Comparison of ENCODE assay signal across 22 mouse cellular contexts in the genomic region with DNA sequence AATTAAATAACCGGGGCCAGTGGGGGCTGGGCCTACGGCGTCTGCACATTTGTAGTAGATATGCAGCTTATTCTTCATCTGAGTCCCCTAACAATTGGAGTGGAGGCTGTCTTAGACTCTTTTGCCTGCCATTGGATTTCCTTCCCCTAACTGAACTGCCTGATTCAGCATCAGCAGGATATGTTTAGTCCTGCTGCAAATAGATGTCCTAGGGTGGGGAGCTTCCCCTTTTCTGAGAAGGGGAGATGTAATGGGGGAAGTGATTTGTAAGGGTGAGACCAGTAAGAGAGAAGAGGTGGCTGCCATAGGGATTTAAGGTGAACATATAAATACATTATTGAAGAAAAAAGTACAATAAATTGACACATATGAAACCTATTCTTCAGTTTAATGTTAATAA.
DNase-seq lines count a peak whose midpoint lies in the region; ATAC-seq and TF ChIP-seq lines count a peak whose summit lies in the region.
"Had no signal": no experiment of that assay in that cellular context is flagged by ENCODE, and none has a peak within 500 bp of the region (broad histone marks: within the 10 kb centered on the region; RNA-seq: fewer than 3 reads in every experiment).

No protein-coding gene starts in this region.

- no peak for TF ChIP-seq CTCF in MEL (IDR thresholded peaks at IDR 0.05 in 2 of 3, conservative IDR thresholded peaks at IDR 0.05 in 1 of 3; ENCODE audit: control insufficient read depth in 1 of 3, insufficient read depth in 1 of 3, low read depth in 2 of 3, low read length in 3 of 3, poor library complexity in 1 of 3, severe bottlenecking in 1 of 3)

- no peak for TF ChIP-seq POLR2A in MEL (IDR thresholded peaks at IDR 0.05; ENCODE audit: control insufficient read depth in 1 of 2, insufficient read depth in 1 of 2, low read depth in 1 of 2, low read length in 2 of 2, poor library complexity in 1 of 2)

- no peak for TF ChIP-seq RAD21 in MEL (IDR thresholded peaks at IDR 0.05; ENCODE audit: low read depth, low read length)

- H3K79me2 ChIP-seq in MEL (ENCODE audit: control insufficient read depth, insufficient read depth, low read length, poor library complexity) = no peaks in the 10 kb centered on the region

- 0 out of 2 replicates have a peak, but pooled peaks have one; percentile 48 for ATAC-seq in megakaryocyte progenitor cell, adult 5-6 weeks (replicated peaks; ENCODE audit: poor library complexity)
- no peak for ATAC-seq in liver, embryonic 11.5 days (replicated peaks; ENCODE audit: low FRiP score)
- ATAC-seq: activated CD4-positive, CD25-positive, alpha-beta regulatory T cell, adult 4 months; CD4-positive, CD25-positive, alpha-beta regulatory T cell, adult 4 months; forebrain, embryonic 15.5 days; hindbrain, embryonic 16.5 days; Patski had no signal

- H3K4me2 ChIP-seq in liver, embryonic 11.5 days = no peak overlapping the region
- H3K4me2 ChIP-seq: embryonic facial prominence, embryonic 12.5 days; forebrain, embryonic 15.5 days; heart, embryonic 12.5 days; hindbrain, embryonic 12.5 days had no signal

- WGBS in liver, embryonic 11.5 days = 82% methylated on average over 3 of the region's 3 CpGs

- no peaks in the 10 kb centered on the region for H3K36me3 ChIP-seq in MEL (ENCODE audit: control insufficient read depth in 1 of 2, insufficient read depth in 2 of 2, low read length in 2 of 2)
- H3K36me3 ChIP-seq in liver, embryonic 11.5 days (ENCODE audit: control insufficient read depth, insufficient read depth, low read length) = no peaks in the 10 kb centered on the region
- H3K36me3 ChIP-seq: embryonic facial prominence, embryonic 12.5 days; forebrain, embryonic 15.5 days; G1E; heart, embryonic 12.5 days; hindbrain, embryonic 12.5 days had no signal

- no peak overlapping the region for H3K9ac ChIP-seq in MEL (ENCODE audit: control insufficient read depth, low read depth, low read length, poor library complexity, severe bottlenecking)
- H3K9ac ChIP-seq in liver, embryonic 11.5 days (ENCODE audit: low read depth, low read length) = no peak overlapping the region
- H3K9ac ChIP-seq: embryonic facial prominence, embryonic 12.5 days; forebrain, embryonic 15.5 days; heart, embryonic 12.5 days; hindbrain, embryonic 12.5 days had no signal

- no peak for TF ChIP-seq EP300 in MEL (IDR thresholded peaks at IDR 0.05; ENCODE audit: low read depth in 1 of 2, low read length in 2 of 2)

- DNase-seq in layer of hippocampus, adult 9-11 months = peak; percentile 50
- DNase-seq in layer of hippocampus, postnatal 36 days = no peak
- DNase-seq in MEL (ENCODE audit: low read depth, low spot score) = peak; percentile 49
- DNase-seq in brain, adult 2 months (ENCODE audit: low read depth, low spot score) = peak; percentile 46
- no peak for DNase-seq in liver, embryonic 11.5 days (ENCODE audit: low spot score)
- DNase-seq in cerebellum, adult 11-12 months = no peak
- DNase-seq: adrenal gland, postnatal 14 days; B cell, adult 2 months; cerebellum, adult 2 months; cerebellum, postnatal 10 days; gastrocnemius, postnatal 14 days; heart, adult 2 months had no signal

- no peaks in the 10 kb centered on the region for H3K9me3 ChIP-seq in MEL (replicated peaks; ENCODE audit: insufficient read depth, low read length)
- H3K9me3 ChIP-seq in liver, embryonic 11.5 days (ENCODE audit: control insufficient read depth, low read length) = no peaks in the 10 kb centered on the region
- H3K9me3 ChIP-seq: embryonic facial prominence, embryonic 12.5 days; forebrain, embryonic 15.5 days; G1E; heart, embryonic 12.5 days; hindbrain, embryonic 12.5 days had no signal

- no peak overlapping the region for H3K4me3 ChIP-seq in MEL (ENCODE audit: control insufficient read depth in 1 of 2, insufficient read depth in 1 of 2, low read depth in 2 of 2, low read length in 2 of 2)
- H3K4me3 ChIP-seq in liver, embryonic 11.5 days (ENCODE audit: low read depth, low read length) = no peak overlapping the region
- H3K4me3 ChIP-seq: embryonic facial prominence, embryonic 12.5 days; forebrain, embryonic 15.5 days; heart, adult 2 months; heart, embryonic 12.5 days; hindbrain, embryonic 12.5 days had no signal

- H3K4me1 ChIP-seq in MEL (ENCODE audit: control insufficient read depth in 1 of 2, insufficient read depth in 2 of 2, low read length in 2 of 2) = no peaks in the 10 kb centered on the region
- H3K4me1 ChIP-seq in liver, embryonic 11.5 days (replicated peaks; ENCODE audit: control insufficient read depth, insufficient read depth, low read length) = no peaks in the 10 kb centered on the region
- H3K4me1 ChIP-seq: embryonic facial prominence, embryonic 12.5 days; forebrain, embryonic 15.5 days; heart, embryonic 12.5 days; hindbrain, embryonic 12.5 days had no signal

- H3K27me3 ChIP-seq in MEL (ENCODE audit: control insufficient read depth in 1 of 2, insufficient read depth in 2 of 2, low read length in 2 of 2) = no peaks in the 10 kb centered on the region
- H3K27me3 ChIP-seq in liver, embryonic 11.5 days (replicated peaks; ENCODE audit: control insufficient read depth, insufficient read depth, low read length) = no peaks in the 10 kb centered on the region
- H3K27me3 ChIP-seq: embryonic facial prominence, embryonic 12.5 days; forebrain, embryonic 15.5 days; heart, embryonic 12.5 days; hindbrain, embryonic 12.5 days; Patski had no signal

- no peak overlapping the region for H3K27ac ChIP-seq in MEL (ENCODE audit: control insufficient read depth, low read depth, low read length)
- no peak overlapping the region for H3K27ac ChIP-seq in liver, embryonic 11.5 days (ENCODE audit: low read depth, low read length)
- H3K27ac ChIP-seq: embryonic facial prominence, embryonic 12.5 days; forebrain, embryonic 15.5 days; heart, adult 2 months; hindbrain, embryonic 12.5 days had no signal

TF ChIP-seq in MEL, 35 proteins besides CTCF, POLR2A, EP300 and RAD21:
- TF ChIP-seq CHD1 (IDR thresholded peaks at IDR 0.05; ENCODE audit: low read depth, low read length) (no peak), KAT2A (conservative IDR thresholded peaks at IDR 0.05; ENCODE audit: low read depth, low read length) (no peak), HCFC1 (IDR thresholded peaks at IDR 0.05; ENCODE audit: low read depth, low read length) (no peak), MAFK (IDR thresholded peaks at IDR 0.05; ENCODE audit: borderline replicate concordance, low read depth, low read length) (no peak), MXI1 (IDR thresholded peaks at IDR 0.05; ENCODE audit: low read depth, low read length) (no peak), USF2 (IDR thresholded peaks at IDR 0.05; ENCODE audit: borderline replicate concordance in 1 of 2, insufficient read depth in 1 of 2, low read depth in 1 of 2, low read length in 2 of 2) (no peak), MYB (IDR thresholded peaks at IDR 0.05; ENCODE audit: low read depth, low read length) (no peak), ETS1 (IDR thresholded peaks at IDR 0.05; ENCODE audit: low read depth, low read length) (no peak), GATA1 (IDR thresholded peaks at IDR 0.05; ENCODE audit: low read depth, low read length) (no peak), MEF2A (IDR thresholded peaks at IDR 0.05; ENCODE audit: extremely low read depth, insufficient replicate concordance, low read depth, low read length, poor library complexity, severe bottlenecking) (no peak), CHD2 (IDR thresholded peaks at IDR 0.05; ENCODE audit: low read length) (no peak), E2F4 (IDR thresholded peaks at IDR 0.05; ENCODE audit: borderline replicate concordance, low read depth, low read length) (no peak)

Comparison
In these comparisons a context has a peak if more than half of its experiments do, and no peak if none do; other contexts are left out.
1. DNase-seq: peak in layer of hippocampus, adult 9-11 months (single experiment), MEL (single experiment) and brain, adult 2 months (single experiment); none in layer of hippocampus, postnatal 36 days (0 of 2), liver, embryonic 11.5 days (single experiment) and cerebellum, adult 11-12 months (single experiment).